26 mouse cellular contexts compared by ENCODE assay signal in genomic region chr19:34288696-34289095, GRCm38 (mm10). TPM values are rescaled to one million over a fixed set of nuclear protein-coding genes. Genes with fewer than 3 reads are reported as not detected.
DNase-seq lines count a peak whose midpoint lies in the region; ATAC-seq and TF ChIP-seq lines count a peak whose summit lies in the region.
"Had no signal": no experiment of that assay in that cellular context is flagged by ENCODE, and none has a peak within 500 bp of the region (broad histone marks: within the 10 kb centered on the region; RNA-seq: fewer than 3 reads in every experiment).

No protein-coding gene starts in this region.

- ATAC-seq in CD4-positive, CD25-positive, alpha-beta regulatory T cell, adult 4 months, result no peak
- no peak for ATAC-seq in kidney, embryonic 14.5 days (ENCODE audit: low FRiP score, low TSS enrichment)
- ATAC-seq: activated CD4-positive, CD25-positive, alpha-beta regulatory T cell, adult 4 months; forebrain, embryonic 14.5 days; forebrain, embryonic 16.5 days; Patski had no signal

- no peaks in the 10 kb centered on the region for H3K36me3 ChIP-seq in thymus, adult 2 months (ENCODE audit: control insufficient read depth, insufficient read depth, low read length)
- no peaks in the 10 kb centered on the region for H3K36me3 ChIP-seq in kidney, embryonic 14.5 days (ENCODE audit: control insufficient read depth, insufficient read depth, low read length)
- H3K36me3 ChIP-seq: embryonic facial prominence, embryonic 13.5 days; embryonic facial prominence, embryonic 15.5 days; forebrain, embryonic 10.5 days; forebrain, embryonic 12.5 days; G1E had no signal

- H3K9me3 ChIP-seq in kidney, embryonic 14.5 days (ENCODE audit: control insufficient read depth, low read length), result no peaks in the 10 kb centered on the region
- H3K9me3 ChIP-seq: embryonic facial prominence, embryonic 13.5 days; embryonic facial prominence, embryonic 15.5 days; forebrain, embryonic 10.5 days; forebrain, embryonic 12.5 days; G1E had no signal

- no peak overlapping the region for H3K4me2 ChIP-seq in kidney, embryonic 14.5 days (replicated peaks; ENCODE audit: low read depth, low read length)
- H3K4me2 ChIP-seq: embryonic facial prominence, embryonic 13.5 days; embryonic facial prominence, embryonic 15.5 days; forebrain, embryonic 12.5 days had no signal

- H3K4me1 ChIP-seq in thymus, adult 2 months (replicated peaks; ENCODE audit: control insufficient read depth, insufficient read depth, low read length), result peaks cover 39% of the 10 kb centered on the region
- no peaks in the 10 kb centered on the region for H3K4me1 ChIP-seq in kidney, embryonic 14.5 days (ENCODE audit: control insufficient read depth, insufficient read depth, low read length)

- no peak overlapping the region for H3K4me3 ChIP-seq in thymus, adult 2 months (ENCODE audit: control insufficient read depth, insufficient read depth, low read length)
- H3K4me3 ChIP-seq in kidney, embryonic 14.5 days (ENCODE audit: low read length), result no peak overlapping the region
- H3K4me3 ChIP-seq: embryonic facial prominence, embryonic 13.5 days; embryonic facial prominence, embryonic 15.5 days; erythroblast, embryonic 14.5 days; forebrain, embryonic 10.5 days; forebrain, embryonic 12.5 days had no signal

- H3K27me3 ChIP-seq in thymus, adult 2 months (ENCODE audit: control insufficient read depth, insufficient read depth, low read length), result no peaks in the 10 kb centered on the region
- 0 out of 2 replicates have a peak, but pooled peaks cover 2% of the 10 kb centered on the region for H3K27me3 ChIP-seq in kidney, embryonic 14.5 days (ENCODE audit: control insufficient read depth, insufficient read depth, low read length)
- H3K27me3 ChIP-seq: embryonic facial prominence, embryonic 15.5 days; Patski had no signal

- peak; percentile 20 for DNase-seq in CD4-positive, CD25-positive, alpha-beta regulatory T cell, adult 2 months (ENCODE audit: low read depth, low spot score)
- no peak for DNase-seq in thymus, adult 2 months
- DNase-seq in thymus, postnatal 10 days (ENCODE audit: low spot score in 2 of 2), result no peak
- peak; percentile 30 for DNase-seq in induced T-regulatory cell, adult 2 months (ENCODE audit: low read depth)
- DNase-seq in kidney, postnatal 25 days, result no peak
- DNase-seq: adrenal gland, adult 8-10 months; adrenal gland, postnatal 14 days; cerebellum, adult 11 months; cerebellum, adult 18-20 months; cerebellum, adult 8-10 months; cerebellum, adult 9-11 months; cerebellum, postnatal 14 days; cerebellum, postnatal 36 days; embryo, embryonic 11 days had no signal

- TF ChIP-seq POLR2A in thymus, adult 2 months (IDR thresholded peaks at IDR 0.05; ENCODE audit: control insufficient read depth, extremely low read depth, insufficient read depth, low read length, poor library complexity), result no peak

- no peak overlapping the region for H3K9ac ChIP-seq in kidney, embryonic 14.5 days (ENCODE audit: low read depth, low read length)
- H3K9ac ChIP-seq: embryonic facial prominence, embryonic 13.5 days; embryonic facial prominence, embryonic 15.5 days; forebrain, embryonic 12.5 days had no signal

- 76% methylated on average over 1 of the region's 1 CpGs for WGBS in thymus, adult 2 months
- 97% methylated on average over 1 of the region's 1 CpGs for WGBS in kidney, embryonic 14.5 days

- no peak for TF ChIP-seq CTCF in thymus, adult 2 months (IDR thresholded peaks at IDR 0.05; ENCODE audit: borderline replicate concordance, control insufficient read depth, extremely low read depth, insufficient read depth, low read length, poor library complexity)

- H3K27ac ChIP-seq in thymus, adult 2 months (ENCODE audit: control insufficient read depth, insufficient read depth, low read length), result peak overlapping the region; percentile 85
- H3K27ac ChIP-seq in kidney, embryonic 14.5 days (ENCODE audit: low read depth, low read length), result no peak overlapping the region
- H3K27ac ChIP-seq: embryonic facial prominence, embryonic 13.5 days; embryonic facial prominence, embryonic 15.5 days; forebrain, embryonic 10.5 days; forebrain, embryonic 12.5 days had no signal

RNA-seq across cellular contexts. Expression of gene Fas, which starts 1.8 kb away (rescaled TPM):
- polyA plus RNA-seq in CD4-positive, CD25-positive, alpha-beta regulatory T cell, adult 4 months (2017; shearing (Covaris generic)), result 100 to 1,000 TPM; 132 to 152 TPM
- 12.1 and 14.3 TPM in 2 replicates for polyA plus RNA-seq in thymus, adult 2 months (2012; rRNA removed)
- 1.8 and 3.1 TPM in 2 replicates for polyA plus RNA-seq in kidney, embryonic 14.5 days (2014; fragmentation: Nextera tagmentation; extraction: Ambion mirVana)
- polyA plus RNA-seq: erythroblast, embryonic 14.5 days; forebrain, embryonic 10.5 days; G1E had no signal

RNA-seq across cellular contexts. Expression of gene Acta2, which starts 33.3 kb away (rescaled TPM):
- under 1 TPM; 0.39 to 0.47 TPM for polyA plus RNA-seq in CD4-positive, CD25-positive, alpha-beta regulatory T cell, adult 4 months (2017; shearing (Covaris generic))
- polyA plus RNA-seq in thymus, adult 2 months (2012; rRNA removed), result 113 and 117 TPM in 2 replicates
- polyA plus RNA-seq in kidney, embryonic 14.5 days (2014; fragmentation: Nextera tagmentation; extraction: Ambion mirVana), result 64.4 and 115 TPM in 2 replicates
- polyA plus RNA-seq: erythroblast, embryonic 14.5 days; G1E had no signal

Comparison
In these comparisons a context has a peak if more than half of its experiments do, and no peak if none do; other contexts are left out.
1. DNase-seq: peak in CD4-positive, CD25-positive, alpha-beta regulatory T cell, adult 2 months (single experiment) and induced T-regulatory cell, adult 2 months (single experiment); none in thymus, adult 2 months (single experiment), thymus, postnatal 10 days (0 of 2) and kidney, postnatal 25 days (0 of 2).
2. RNA of gene Acta2, which starts 33.3 kb away (polyA plus RNA-seq): 113 to 117 TPM in thymus, adult 2 months and 64.4 to 115 TPM in kidney, embryonic 14.5 days; 0.39 to 0.47 TPM in CD4-positive, CD25-positive, alpha-beta regulatory T cell, adult 4 months; every median in the first group is over 10 times any median in the second.